Mouse (Mus musculus) right cerebral cortex, postnatal 10 days (tissue): ENCODE measurements around the gene Gjc3.
"Not testable (repeated sequence)": the region's sequence is repeated elsewhere in the genome, so short reads cannot be mapped to it uniquely, and the experiment has no call there.

Experiments
- DNase-seq, 2 experiments: peaks; one replicate each; pipeline ENCODE4 v3.0.0; 2021; ENCODE audit warnings: low spot score in 2 of 2

Gjc3 gene

GRCm38 (mm10) chr5:137962945-137963344, at the start of gene Gjc3:
TSS of gene Gjc3 (minus strand) at chr5:137963098.
- no peak for DNase-seq

GRCm38 (mm10) chr5:138012382-138012781, 49.5 kb upstream of the Gjc3 start:
- DNase-seq = no peak

DNA sequence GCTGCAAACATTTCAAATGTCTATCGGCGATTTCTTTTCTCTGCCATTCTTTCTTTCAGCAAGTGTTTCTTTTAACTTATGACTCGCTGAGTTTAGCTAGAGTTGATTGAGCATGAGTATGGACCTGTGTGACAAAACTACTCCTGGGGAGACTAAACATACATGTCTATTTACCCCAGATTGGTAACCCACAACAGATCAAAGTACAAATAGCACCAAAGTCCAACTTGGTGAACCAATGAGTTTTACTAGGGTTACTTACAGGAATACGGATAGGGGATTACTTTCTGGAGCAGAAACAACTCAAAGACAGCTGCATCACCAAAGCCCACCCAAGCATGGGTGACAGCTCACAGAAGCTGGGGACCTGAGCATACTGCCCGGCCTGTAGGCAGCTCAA, 46.5 kb upstream of the Gjc3 start:
- DNase-seq = no peak

DNA sequence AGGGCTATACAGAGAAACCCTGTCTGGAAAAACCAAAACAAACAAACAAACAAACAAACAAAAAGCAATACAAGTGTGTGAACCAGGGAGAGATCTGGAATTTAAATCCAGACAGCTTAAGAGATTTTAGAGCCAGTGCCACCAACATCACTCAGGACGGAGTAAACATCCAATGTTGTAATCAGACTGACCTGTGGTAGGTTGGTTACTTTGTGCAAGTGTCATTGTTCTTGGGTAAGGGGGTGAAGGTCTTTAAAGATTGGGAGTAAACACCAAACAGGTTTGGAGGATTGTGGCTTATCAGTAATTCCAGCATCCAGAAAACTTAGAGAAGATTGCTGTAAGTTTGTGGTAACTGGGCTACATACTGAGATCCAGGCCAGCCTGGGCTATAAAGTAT, 23.5 kb upstream of the Gjc3 start:
- DNase-seq = no peak

DNA sequence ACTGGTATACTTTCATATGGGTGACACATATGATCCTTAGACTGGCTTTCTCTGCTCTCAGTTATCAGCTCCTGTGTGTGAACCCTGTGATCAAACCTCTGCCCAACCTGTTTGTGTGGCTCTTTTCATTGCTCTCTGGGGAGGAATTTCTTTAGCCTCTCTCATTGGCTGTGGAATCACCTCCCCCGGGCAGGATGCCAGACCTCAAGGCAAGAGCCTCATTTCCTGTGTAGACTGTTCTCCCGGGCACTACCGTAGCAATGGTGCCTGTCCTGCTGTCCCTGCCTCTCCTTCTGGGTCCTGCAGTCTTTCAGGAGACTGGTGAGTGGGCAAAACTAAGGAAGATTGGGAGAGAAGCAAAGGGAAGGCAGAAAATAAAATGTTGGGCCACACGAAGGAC, 18.4 kb upstream of the Gjc3 start, which contains the start of gene Azgp1:
Azgp1 (plus strand) TSS at position 221 of the 400 bp plus-strand sequence.
- no peak for DNase-seq

- DNase-seq = no peak
These were observed 16.2 kb upstream of the Gjc3 start for GRCm38 (mm10) chr5:137979081-137979480.

DNA sequence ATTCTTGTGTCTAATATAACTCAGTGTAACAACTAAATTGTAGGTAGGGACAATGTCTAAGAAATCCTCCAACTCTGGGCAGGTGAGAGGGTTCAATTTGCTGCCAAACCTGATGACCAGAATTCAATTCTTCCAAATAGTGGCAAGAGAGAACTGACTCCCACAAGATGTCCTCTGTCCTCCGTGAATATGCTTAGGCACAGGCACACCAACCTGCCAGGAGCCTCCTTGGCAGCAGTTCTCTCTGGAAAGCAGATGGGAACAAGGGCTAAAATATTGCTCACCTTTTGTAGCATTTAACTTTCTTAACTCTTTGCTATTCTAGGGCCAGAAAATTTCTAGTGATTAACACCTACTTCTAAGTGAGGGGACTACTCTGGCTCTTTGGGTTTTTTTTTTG, 14.4 kb upstream of the Gjc3 start:
- DNase-seq = no peak

DNA sequence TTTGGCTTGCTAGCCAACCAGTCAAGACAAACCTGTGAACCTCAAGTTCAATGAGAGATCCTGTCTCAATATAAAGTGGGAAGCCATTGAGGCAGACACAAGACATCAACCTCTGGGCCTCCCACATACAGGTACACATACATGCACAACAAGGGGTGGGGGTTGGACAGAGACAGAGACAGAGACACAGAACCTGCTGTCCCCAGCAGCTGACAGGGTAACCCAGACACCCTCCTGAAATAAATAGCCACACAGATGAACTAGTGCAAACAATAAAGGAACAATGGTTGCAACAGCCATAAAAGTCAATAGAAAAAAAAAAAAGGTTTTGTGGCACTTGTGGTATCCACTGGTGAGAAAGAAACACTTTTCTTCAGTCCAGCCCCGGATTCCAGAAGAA, 12.5 kb upstream of the Gjc3 start:
- no peak for DNase-seq

DNA sequence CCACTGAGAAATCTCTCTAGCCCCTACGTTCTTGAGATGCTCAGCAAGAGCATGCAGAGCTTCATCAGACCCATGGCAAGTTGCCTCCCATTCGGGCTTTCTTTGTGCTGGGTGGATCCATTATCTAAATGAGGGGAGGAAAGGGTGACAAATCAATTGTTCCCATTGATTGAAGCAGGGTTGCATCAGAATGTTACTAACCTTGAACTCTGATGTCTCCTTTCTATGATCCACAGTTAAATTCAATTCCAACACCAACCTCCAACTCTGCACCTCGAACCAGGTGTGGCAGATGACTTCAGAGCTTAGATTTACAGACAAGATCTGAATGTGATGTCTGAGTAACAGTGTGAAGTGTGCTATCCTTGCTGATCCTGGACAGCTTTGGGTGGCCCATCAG, 11.8 kb upstream of the Gjc3 start:
- no peak for DNase-seq

- DNase-seq = peak in 1 of 2 experiments; percentile 46
These were observed 10.8 kb upstream of the Gjc3 start for GRCm38 (mm10) chr5:137973738-137974137.

- DNase-seq = no peak
These were observed 10.3 kb upstream of the Gjc3 start for GRCm38 (mm10) chr5:137973161-137973560.

- DNase-seq = peak; percentile 46 to 57
These were observed 3.6 kb upstream of the Gjc3 start for GRCm38 (mm10) chr5:137966492-137966891.

DNA sequence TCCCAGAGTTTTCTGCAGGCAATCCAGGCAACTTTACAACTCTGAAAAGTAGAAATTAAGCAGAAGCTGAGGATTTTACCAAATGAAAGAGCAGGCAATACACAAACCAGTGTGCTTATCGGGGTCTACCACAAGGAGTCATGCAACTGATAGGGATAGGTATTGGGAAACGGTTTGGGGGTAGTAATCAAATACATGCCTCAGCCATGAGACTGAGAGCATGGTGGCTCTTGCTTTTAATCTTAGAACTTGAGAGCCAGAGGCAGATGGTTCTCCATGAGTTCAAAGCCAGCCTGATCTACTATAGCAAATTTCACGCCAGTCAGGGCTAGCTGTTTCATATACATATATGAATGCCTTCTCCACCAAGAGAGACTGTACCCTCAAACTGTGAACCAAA, 6.5 kb downstream of the Gjc3 start:
- DNase-seq = no peak

DNA sequence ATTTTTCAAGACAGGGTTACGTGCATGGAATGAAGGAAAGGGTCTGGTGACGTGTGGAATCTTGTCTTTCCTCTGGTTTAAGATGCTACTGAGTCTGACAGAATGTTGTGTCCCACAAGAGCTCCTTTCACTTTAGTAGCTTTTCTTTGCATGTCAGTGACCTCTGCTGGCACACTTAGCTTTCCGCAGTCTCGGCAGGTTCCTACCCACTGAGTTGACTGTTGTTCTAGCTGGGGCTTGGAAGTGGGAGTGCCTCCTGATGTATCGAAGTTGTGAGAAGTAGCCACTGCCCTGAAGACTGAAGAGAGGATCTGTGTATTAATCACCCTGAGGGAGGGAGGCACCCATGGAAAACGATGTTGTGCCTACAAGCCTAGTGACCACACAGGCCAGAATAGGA, 11.7 kb downstream of the Gjc3 start:
- peak; percentile 33 to 55 for DNase-seq

DNA sequence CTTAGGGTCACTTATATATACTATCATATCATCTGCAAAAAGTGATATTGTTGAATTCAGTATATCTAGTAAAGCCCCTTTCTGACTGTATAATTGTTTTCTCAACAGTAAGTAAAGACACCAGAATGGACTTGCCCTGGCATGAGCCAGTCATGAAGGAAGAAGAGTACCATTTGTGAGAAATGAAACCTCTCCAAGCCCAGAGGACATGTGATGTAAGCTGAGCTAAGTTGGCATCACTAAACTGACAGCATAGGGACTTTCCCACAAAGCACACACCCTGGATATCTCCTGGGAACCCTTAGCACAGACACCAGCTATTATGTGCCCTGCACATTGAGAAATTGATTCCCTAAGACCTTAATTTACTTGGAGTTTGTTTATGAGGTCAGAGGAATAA, 15.6 kb downstream of the Gjc3 start:
- DNase-seq = no peak

DNA sequence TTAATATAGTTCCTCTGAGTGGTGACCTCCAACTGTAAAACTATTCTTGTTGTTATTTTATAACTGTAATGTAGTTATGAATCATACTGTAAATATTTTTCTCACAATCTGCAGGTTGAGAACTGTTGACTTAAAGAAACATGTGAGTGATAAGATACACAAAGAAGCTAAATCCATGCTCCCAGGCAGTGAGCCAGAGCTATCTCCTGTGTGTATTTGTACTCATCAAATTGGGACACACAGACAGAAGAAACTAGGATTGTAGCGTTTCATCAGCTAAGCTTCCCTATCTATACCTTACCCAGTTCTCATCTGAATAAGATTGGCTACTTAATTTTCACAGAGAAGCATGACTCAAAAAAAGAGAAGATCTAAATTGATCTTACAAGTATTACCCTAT, 19.8 kb downstream of the Gjc3 start:
- DNase-seq = no peak

DNA sequence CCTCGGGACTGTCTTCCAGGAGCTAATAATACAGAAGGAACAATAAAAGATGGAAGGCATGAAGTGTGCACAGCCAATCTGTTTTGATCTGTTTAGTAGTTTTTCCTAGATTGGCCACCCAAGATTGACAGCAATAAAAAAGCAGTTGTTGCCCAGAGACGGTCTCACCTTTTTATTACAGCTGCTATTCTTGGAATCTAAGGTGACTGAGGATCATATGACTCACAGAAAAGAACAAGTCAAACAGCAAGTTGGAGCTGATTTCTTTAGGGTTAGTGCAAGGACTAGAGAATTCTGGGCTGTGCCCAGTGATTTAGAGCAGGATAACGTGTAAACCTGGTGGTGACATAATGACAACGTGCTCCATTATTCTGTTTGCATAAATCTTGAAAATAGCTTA, 21.9 kb downstream of the Gjc3 start:
- DNase-seq = no peak

- no peak for DNase-seq
These were observed 25.7 kb downstream of the Gjc3 start for GRCm38 (mm10) chr5:137937238-137937637.

DNA sequence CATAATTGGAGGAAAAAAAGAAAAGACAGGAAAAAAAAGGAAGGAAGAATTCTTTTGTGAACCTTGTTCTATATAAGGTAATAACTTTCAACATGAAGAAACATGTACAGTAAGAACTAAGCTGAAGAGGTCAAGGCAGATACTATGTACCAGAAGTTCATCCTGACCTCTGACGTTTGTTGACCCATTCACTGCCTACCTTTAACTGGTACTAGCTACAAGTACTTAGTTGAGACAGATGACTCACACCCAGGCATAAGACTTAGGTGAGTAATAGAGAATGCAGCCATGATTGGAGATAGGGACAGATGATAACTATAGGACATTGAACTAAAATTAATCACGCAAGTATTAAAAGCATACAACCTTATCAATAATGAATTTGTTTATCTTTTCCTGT, 26.4 kb downstream of the Gjc3 start:
- DNase-seq = no peak

GRCm38 (mm10) chr5:137933934-137934333, 29.0 kb downstream of the Gjc3 start:
- DNase-seq = not testable (repeated sequence)

DNA sequence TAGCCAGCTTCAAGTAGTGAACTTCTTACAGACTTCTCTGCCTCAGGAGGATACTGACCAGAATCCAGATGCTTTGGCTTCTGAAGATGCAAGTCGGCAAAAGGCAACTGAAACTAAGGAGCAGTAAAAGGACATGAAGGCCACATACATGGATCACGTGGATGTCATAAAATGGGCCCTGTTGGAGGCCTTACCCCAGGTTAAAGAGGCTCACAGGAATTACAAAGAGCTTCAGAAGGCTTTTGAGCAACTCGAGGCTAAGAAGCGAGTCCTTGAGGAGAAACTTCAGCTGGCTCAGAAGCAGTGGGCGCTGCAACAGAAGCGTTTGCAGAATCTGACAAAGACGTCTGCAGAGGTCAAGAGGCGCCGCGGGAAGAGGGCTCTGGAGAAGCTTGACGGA, 34.5 kb downstream of the Gjc3 start:
- DNase-seq = no peak

GRCm38 (mm10) chr5:137922171-137922570, 40.7 kb downstream of the Gjc3 start:
- no peak for DNase-seq

GRCm38 (mm10) chr5:137921532-137921931, 41.4 kb downstream of the Gjc3 start, which contains the start of gene Cyp3a13:
TSS of gene Cyp3a13 (minus strand) at chr5:137921619.
- no peak for DNase-seq

DNA sequence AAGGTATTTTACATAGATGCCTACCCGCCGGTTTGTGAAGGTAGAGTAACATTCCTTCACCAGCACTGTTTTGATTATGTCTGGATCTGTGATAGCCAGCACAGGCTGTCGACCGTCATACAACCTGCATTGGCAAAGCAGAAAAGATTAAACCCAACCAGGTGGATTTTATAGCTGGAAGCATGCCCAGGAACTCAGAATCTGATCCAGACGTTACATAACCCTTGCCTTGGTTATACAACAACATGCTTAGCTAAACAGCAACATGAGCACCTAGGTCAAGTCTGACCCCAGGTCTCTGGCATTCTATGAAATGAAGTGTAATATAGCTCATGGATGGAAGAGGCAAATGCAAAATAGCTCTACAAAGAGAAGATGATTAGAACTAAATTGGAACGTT, 47.3 kb downstream of the Gjc3 start:
- no peak for DNase-seq

DNA sequence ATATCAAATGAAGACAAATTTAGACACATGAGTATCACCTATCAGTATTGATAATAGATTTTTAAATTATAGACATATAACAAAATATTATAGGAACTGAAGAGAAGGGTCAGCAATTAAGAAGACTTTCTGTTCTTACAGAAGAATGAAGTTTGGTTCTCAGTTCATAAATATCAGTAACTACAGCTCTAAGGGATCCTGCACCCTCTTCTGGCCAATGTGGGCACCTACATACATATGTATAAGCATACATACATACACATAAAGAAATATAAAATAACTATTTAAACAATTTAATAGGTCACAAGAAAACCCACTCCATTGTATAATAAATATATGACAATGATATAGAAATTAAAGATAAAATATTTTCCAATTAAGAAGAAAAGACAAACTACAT, 48.4 kb downstream of the Gjc3 start:
- DNase-seq = no peak
